Mouse (Mus musculus) cerebellum, postnatal 10 days (tissue): ENCODE measurements around the gene Ptpn20.
A peak's percentile ranks its signal among the peaks of the same experiment; 100 is the strongest.

Experiments
- DNase-seq, 2 experiments: peaks; one replicate each; pipeline ENCODE4 v3.0.0; 2021; ENCODE audit warnings: mixed read lengths in 2 of 2

Ptpn20 gene

GRCm38 (mm10) chr14:33677996-33678395 lies 89.0 kb downstream of the Ptpn20 start:
- no peak for DNase-seq

- DNase-seq, result no peak
These were observed 89.7 kb downstream of the Ptpn20 start for GRCm38 (mm10) chr14:33678740-33679139.

- no peak for DNase-seq
These were observed 91.6 kb downstream of the Ptpn20 start for GRCm38 (mm10) chr14:33680621-33681020.

- no peak for DNase-seq
These were observed 93.8 kb downstream of the Ptpn20 start for GRCm38 (mm10) chr14:33682768-33683167.

GRCm38 (mm10) chr14:33683701-33684100 lies 94.7 kb downstream of the Ptpn20 start:
- DNase-seq, result peak in 1 of 2 experiments; percentile 47

GRCm38 (mm10) chr14:33687444-33688028 lies 98.5 kb downstream of the Ptpn20 start:
- DNase-seq, result no peak

- no peak for DNase-seq
These were observed 100.0 kb downstream of the Ptpn20 start for GRCm38 (mm10) chr14:33689044-33689443.
